Mouse (Mus musculus) bone marrow, adult 2 months (tissue): Measurements from ENCODE around the gene Ak4.

Experiments used
- CTCF ChIP-seq: fragments of 200-500 bp; IDR thresholded peaks from 2 replicates; pipeline ENCODE4 v1.5.1; 2011; ENCODE audit warnings: low read length, control low read depth; ENCODE audit not compliant: control insufficient read depth, insufficient read depth
- POLR2A ChIP-seq: fragments of 200-500 bp; IDR thresholded peaks from 2 replicates; pipeline ENCODE4 v1.6.1; 2011; ENCODE audit warnings: low read depth, mild to moderate bottlenecking, control low read depth, low read length, borderline replicate concordance; ENCODE audit not compliant: control insufficient read depth

DNA sequence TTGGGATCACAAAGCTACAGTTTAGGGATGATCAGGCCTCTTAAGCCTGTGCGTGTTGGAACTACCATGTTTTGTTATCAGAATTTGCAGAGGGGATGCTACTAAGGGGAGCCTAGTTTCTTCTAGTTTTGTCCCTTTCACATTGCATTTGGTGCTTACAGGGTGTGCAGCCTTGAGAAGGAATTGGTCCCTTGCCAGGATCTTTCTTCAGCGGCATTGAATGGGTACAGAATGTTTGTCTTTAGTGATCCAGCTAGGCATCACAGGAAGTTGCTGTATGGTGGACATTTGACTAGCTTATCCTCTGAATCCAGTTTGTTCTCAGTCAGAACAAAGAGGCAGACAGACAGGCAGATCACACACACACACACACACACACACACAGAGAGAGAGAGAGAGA lies 23.7 kb downstream of the Ak4 start:
- TF ChIP-seq POLR2A (no peak), CTCF (no peak)
